Mouse (Mus musculus) erythroblast, embryonic 14.5 days (primary cell): ENCODE data around the gene Tmem114.

Experiments
- GATA1 ChIP-seq: IDR thresholded peaks from 2 replicates; pipeline ENCODE4 v1.6.1; 2012; ENCODE audit warnings: low read length, inconsistent platforms, mixed read lengths
- TAL1 ChIP-seq: IDR thresholded peaks from 3 replicates; pipeline ENCODE4 v1.6.1; 2012; ENCODE audit warnings: low read length, inconsistent platforms, mixed read lengths

DNA sequence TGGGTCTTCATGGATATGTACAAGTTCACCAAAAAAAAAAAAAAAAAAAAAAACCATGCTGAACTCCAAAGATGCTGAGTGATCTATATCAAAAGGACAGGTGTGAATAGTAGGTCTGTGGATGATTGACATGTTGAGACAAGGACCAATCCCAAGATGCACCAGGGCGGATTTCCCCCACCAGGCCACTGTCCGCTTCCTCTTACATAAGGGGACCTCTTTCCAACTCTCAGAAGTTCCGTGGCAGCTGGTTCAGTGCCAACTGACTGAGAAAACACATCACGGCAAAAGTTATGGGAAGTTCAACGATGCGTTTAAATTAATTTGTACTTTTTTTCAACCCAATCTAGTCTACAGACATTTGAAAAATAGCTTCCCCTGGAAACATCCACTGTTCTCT is 25.1 kb downstream of the Tmem114 start:
- no peak for TF ChIP-seq GATA1
- no peak for TF ChIP-seq TAL1
